Mouse (Mus musculus): Measurements from ENCODE around the gene Cacna1c. TPM values are rescaled to one million over a fixed set of nuclear protein-coding genes. Genes with fewer than 3 reads are reported as not detected.

The Cacna1c gene
- polyA plus RNA-seq, 1 experiment from 2014 or later = 5.2 TPM

DNA sequence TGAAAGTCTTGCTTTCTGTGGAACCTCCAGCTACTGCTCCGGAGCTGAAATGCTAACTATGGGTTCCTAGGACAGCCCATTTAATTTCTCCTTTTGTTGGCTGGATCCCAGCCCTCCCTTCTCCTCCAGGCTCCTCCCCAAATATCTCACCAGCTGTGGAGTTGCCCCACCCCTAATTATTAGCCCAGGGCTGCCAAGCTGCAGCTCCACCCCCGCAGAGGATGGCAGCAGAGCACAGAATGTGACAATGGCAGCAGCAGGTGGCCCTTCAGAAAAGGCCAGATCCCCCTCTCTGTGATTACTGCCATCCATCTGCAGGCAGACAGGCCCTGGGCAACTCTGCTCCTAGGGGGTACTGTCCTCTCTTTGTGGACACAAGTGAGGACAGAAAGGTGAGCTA is 350.4 kb downstream of the Cacna1c start:
- Histone ChIP-seq H3K36me3 (no peaks in the 10 kb centered on the region), H3K9me3 (no peaks in the 10 kb centered on the region), H3K4me3 (replicated peaks) (no peak overlapping the region), H3K27ac (peak overlapping the region; percentile 20; the same call in 1 of the 2 replicates), H3K27me3 (no peaks in the 10 kb centered on the region), H3K9ac (replicated peaks) (no peak overlapping the region), H3K4me2 (replicated peaks) (no peak overlapping the region), H3K4me1 (replicated peaks) (peaks cover 31% of the 10 kb centered on the region)
- 7% methylated on average over 2 of the region's 2 CpGs for WGBS
- peak; percentile 62 for ATAC-seq

- Histone ChIP-seq H3K27me3 (no peaks in the 10 kb centered on the region), H3K9me3 (no peaks in the 10 kb centered on the region), H3K27ac (no peak overlapping the region), H3K9ac (replicated peaks) (0 out of 2 replicates have a peak overlapping the region, but pooled peaks have one; percentile 23), H3K4me2 (replicated peaks) (no peak overlapping the region), H3K36me3 (no peaks in the 10 kb centered on the region), H3K4me3 (replicated peaks) (no peak overlapping the region), H3K4me1 (replicated peaks) (peaks cover 30% of the 10 kb centered on the region)
- ATAC-seq = no peak
- WGBS = 77% methylated on average over 6 of the region's 6 CpGs
These were observed 351.0 kb downstream of the Cacna1c start for GRCm38 (mm10) chr6:118845180-118845579.

GRCm38 (mm10) chr6:118843566-118843965 is 352.7 kb downstream of the Cacna1c start:
- no peak overlapping the region for H3K9ac ChIP-seq (replicated peaks)
- no peaks in the 10 kb centered on the region for H3K27me3 ChIP-seq
- WGBS = 80% methylated on average over 8 of the region's 8 CpGs
- no peak overlapping the region for H3K4me2 ChIP-seq (replicated peaks)
- H3K4me1 ChIP-seq (replicated peaks) = peaks cover 30% of the 10 kb centered on the region
- no peak overlapping the region for H3K4me3 ChIP-seq (replicated peaks)
- H3K27ac ChIP-seq = no peak overlapping the region
- no peaks in the 10 kb centered on the region for H3K36me3 ChIP-seq
- ATAC-seq = no peak
- H3K9me3 ChIP-seq = no peaks in the 10 kb centered on the region

- peaks cover 29% of the 10 kb centered on the region for H3K4me1 ChIP-seq (replicated peaks)
- no peak for ATAC-seq
- H3K27me3 ChIP-seq = no peaks in the 10 kb centered on the region
- H3K9ac ChIP-seq (replicated peaks) = no peak overlapping the region
- H3K4me3 ChIP-seq (replicated peaks) = no peak overlapping the region
- H3K27ac ChIP-seq = no peak overlapping the region
- H3K36me3 ChIP-seq = no peaks in the 10 kb centered on the region
- no peak overlapping the region for H3K4me2 ChIP-seq (replicated peaks)
- H3K9me3 ChIP-seq = no peaks in the 10 kb centered on the region
- 94% methylated on average over 2 of the region's 2 CpGs for WGBS
These were observed 354.3 kb downstream of the Cacna1c start for GRCm38 (mm10) chr6:118841892-118842291.

GRCm38 (mm10) chr6:118838919-118839915 is 357.0 kb downstream of the Cacna1c start:
- no peaks in the 10 kb centered on the region for H3K27me3 ChIP-seq
- H3K9ac ChIP-seq (replicated peaks) = no peak overlapping the region
- H3K36me3 ChIP-seq = no peaks in the 10 kb centered on the region
- no peak for ATAC-seq
- no peak overlapping the region for H3K4me3 ChIP-seq (replicated peaks)
- peaks cover 18% of the 10 kb centered on the region for H3K4me1 ChIP-seq (replicated peaks)
- H3K4me2 ChIP-seq (replicated peaks) = no peak overlapping the region
- 76% methylated on average over 14 of the region's 14 CpGs for WGBS
- H3K9me3 ChIP-seq = no peaks in the 10 kb centered on the region
- no peak overlapping the region for H3K27ac ChIP-seq

GRCm38 (mm10) chr6:118836693-118837092 is 359.5 kb downstream of the Cacna1c start:
- WGBS = 17% methylated on average over 7 of the region's 7 CpGs

GRCm38 (mm10) chr6:118834046-118834445 is 362.2 kb downstream of the Cacna1c start:
- no peak overlapping the region for H3K9ac ChIP-seq (replicated peaks)
- peaks cover 10% of the 10 kb centered on the region for H3K4me1 ChIP-seq (replicated peaks)
- no peaks in the 10 kb centered on the region for H3K9me3 ChIP-seq
- H3K4me2 ChIP-seq (replicated peaks) = no peak overlapping the region
- no peaks in the 10 kb centered on the region for H3K27me3 ChIP-seq
- ATAC-seq = peak; percentile 40; the same call in 1 of the 2 replicates
- H3K4me3 ChIP-seq (replicated peaks) = no peak overlapping the region
- 64% methylated on average over 8 of the region's 8 CpGs for WGBS
- no peak overlapping the region for H3K27ac ChIP-seq
- H3K36me3 ChIP-seq = no peaks in the 10 kb centered on the region

More at GRCm38 (mm10) chr6:118836693-118837092, 359.5 kb downstream of the Cacna1c start:
- Histone ChIP-seq H3K27me3 (no peaks in the 10 kb centered on the region), H3K36me3 (no peaks in the 10 kb centered on the region), H3K4me2 (replicated peaks) (no peak overlapping the region), H3K9me3 (no peaks in the 10 kb centered on the region), H3K27ac (peak overlapping the region; percentile 14; the same call in 1 of the 2 replicates), H3K9ac (replicated peaks) (0 out of 2 replicates have a peak overlapping the region, but pooled peaks have one; percentile 42), H3K4me3 (replicated peaks) (no peak overlapping the region), H3K4me1 (replicated peaks) (peaks cover 15% of the 10 kb centered on the region)
- no peak for ATAC-seq

- H3K9me3 ChIP-seq = no peaks in the 10 kb centered on the region
- 79% methylated on average over 7 of the region's 7 CpGs for WGBS
- H3K4me3 ChIP-seq (replicated peaks) = no peak overlapping the region
- no peak overlapping the region for H3K27ac ChIP-seq
- peaks cover 11% of the 10 kb centered on the region for H3K4me1 ChIP-seq (replicated peaks)
- H3K36me3 ChIP-seq = no peaks in the 10 kb centered on the region
- ATAC-seq = no peak
- no peak overlapping the region for H3K4me2 ChIP-seq (replicated peaks)
- H3K27me3 ChIP-seq = no peaks in the 10 kb centered on the region
- H3K9ac ChIP-seq (replicated peaks) = no peak overlapping the region
These were observed 363.2 kb downstream of the Cacna1c start for GRCm38 (mm10) chr6:118833049-118833448.

- ATAC-seq = no peak
- Histone ChIP-seq H3K9ac (replicated peaks) (no peak overlapping the region), H3K4me3 (replicated peaks) (no peak overlapping the region), H3K9me3 (no peaks in the 10 kb centered on the region), H3K4me1 (replicated peaks) (peaks cover 15% of the 10 kb centered on the region), H3K27me3 (no peaks in the 10 kb centered on the region), H3K4me2 (replicated peaks) (no peak overlapping the region), H3K27ac (no peak overlapping the region), H3K36me3 (no peaks in the 10 kb centered on the region)
- 93% methylated on average over 2 of the region's 2 CpGs for WGBS
These were observed 363.6 kb downstream of the Cacna1c start for GRCm38 (mm10) chr6:118832616-118833015.

DNA sequence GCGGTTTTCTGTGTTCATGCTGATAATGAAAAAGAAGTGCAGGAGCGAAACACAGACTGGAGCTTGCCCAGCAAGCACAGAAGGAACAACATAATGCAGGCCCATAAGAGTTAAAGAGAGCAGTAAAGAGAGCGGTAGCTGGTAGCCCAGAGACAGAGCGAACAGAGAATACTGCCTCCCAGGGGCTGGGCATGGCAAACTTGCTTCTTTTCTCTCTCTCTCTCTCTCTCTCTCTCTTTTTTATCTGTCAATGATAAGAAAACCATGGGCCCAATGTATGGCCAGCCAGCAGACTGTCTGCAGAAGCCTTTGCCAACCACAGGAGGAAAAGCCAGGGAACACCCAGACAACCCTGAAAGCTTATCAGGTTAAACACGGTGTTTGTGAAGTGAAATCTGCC is 365.4 kb downstream of the Cacna1c start:
- no peaks in the 10 kb centered on the region for H3K27me3 ChIP-seq
- no peak overlapping the region for H3K4me2 ChIP-seq (replicated peaks)
- no peak for ATAC-seq
- 87% methylated on average over 5 of the region's 5 CpGs for whole genome bisulfite sequencing
- H3K4me3 ChIP-seq (replicated peaks) = no peak overlapping the region
- no peaks in the 10 kb centered on the region for H3K9me3 ChIP-seq
- H3K27ac ChIP-seq = no peak overlapping the region
- no peaks in the 10 kb centered on the region for H3K36me3 ChIP-seq
- H3K4me1 ChIP-seq (replicated peaks) = peaks cover 12% of the 10 kb centered on the region
- H3K9ac ChIP-seq (replicated peaks) = no peak overlapping the region

GRCm38 (mm10) chr6:118828187-118828586 is 368.0 kb downstream of the Cacna1c start:
- H3K4me1 ChIP-seq (replicated peaks) = peaks cover 12% of the 10 kb centered on the region
- no peaks in the 10 kb centered on the region for H3K27me3 ChIP-seq
- H3K27ac ChIP-seq = peak overlapping the region; percentile 11; the same call in 1 of the 2 replicates
- H3K36me3 ChIP-seq = no peaks in the 10 kb centered on the region
- WGBS = 84% methylated on average over 4 of the region's 4 CpGs
- H3K4me3 ChIP-seq (replicated peaks) = no peak overlapping the region
- H3K9ac ChIP-seq (replicated peaks) = no peak overlapping the region
- no peak for ATAC-seq
- no peak overlapping the region for H3K4me2 ChIP-seq (replicated peaks)
- H3K9me3 ChIP-seq = no peaks in the 10 kb centered on the region

- Histone ChIP-seq H3K4me3 (replicated peaks) (no peak overlapping the region), H3K4me2 (replicated peaks) (no peak overlapping the region), H3K27ac (peak overlapping the region; percentile 33; the same call in 1 of the 2 replicates), H3K36me3 (no peaks in the 10 kb centered on the region), H3K4me1 (replicated peaks) (peaks cover 12% of the 10 kb centered on the region), H3K9me3 (no peaks in the 10 kb centered on the region), H3K27me3 (no peaks in the 10 kb centered on the region), H3K9ac (replicated peaks) (no peak overlapping the region)
- WGBS = 19% methylated on average over 8 of the region's 8 CpGs
- peak; percentile 68 for ATAC-seq
These were observed 368.7 kb downstream of the Cacna1c start for GRCm38 (mm10) chr6:118827560-118827959.

Data from midbrain, embryonic 13.5 days (tissue).